Mouse (Mus musculus) MEL (cell line): Measurements from ENCODE around the gene Kifc1.

Source experiments
- CTCF ChIP-seq, 3 experiments: IDR thresholded peaks in 2 of 3; conservative IDR thresholded peaks in 1 of 3; 2 replicates each; pipeline ENCODE4 v1.5.1; 2011 to 2012; ENCODE audit warnings: low read length in 3 of 3, low read depth in 2 of 3, mild to moderate bottlenecking in 2 of 3, improper control_type of control experiment in 1 of 3, inconsistent platforms in 1 of 3, mixed read lengths in 1 of 3, moderate library complexity in 1 of 3; ENCODE audit not compliant: control insufficient read depth in 1 of 3, insufficient read depth in 1 of 3, poor library complexity in 1 of 3, severe bottlenecking in 1 of 3
- E2F4 ChIP-seq: IDR thresholded peaks from 2 replicates; pipeline ENCODE4 v1.6.1; 2011; ENCODE audit warnings: low read depth, low read length, improper control_type of control experiment, borderline replicate concordance
- EP300 ChIP-seq, 2 experiments: IDR thresholded peaks; 2 replicates each; pipeline ENCODE4 v1.6.1; 2011; ENCODE audit warnings: improper control_type of control experiment in 2 of 2, low read length in 2 of 2, low read depth in 1 of 2, mild to moderate bottlenecking in 1 of 2
- MAX ChIP-seq: IDR thresholded peaks from 2 replicates; pipeline ENCODE4 v1.6.1; 2011; ENCODE audit warnings: low read length, improper control_type of control experiment
- NELFE ChIP-seq: IDR thresholded peaks from 2 replicates; pipeline ENCODE4 v1.6.1; 2011; ENCODE audit warnings: low read depth, low read length, improper control_type of control experiment
- NRF1 ChIP-seq: IDR thresholded peaks from 2 replicates; pipeline ENCODE4 v1.6.1; 2014; ENCODE audit warnings: low read depth, mild to moderate bottlenecking, inconsistent platforms, low read length, improper control_type of control experiment, moderate library complexity; ENCODE audit not compliant: poor library complexity, insufficient read depth, severe bottlenecking
- POLR2A ChIP-seq, 2 experiments: IDR thresholded peaks; 2 replicates each; pipeline ENCODE4 v1.6.1; 2011 to 2012; ENCODE audit warnings: low read length in 2 of 2, mild to moderate bottlenecking in 2 of 2, control low read depth in 1 of 2, improper control_type of control experiment in 1 of 2, low read depth in 1 of 2, moderate library complexity in 1 of 2; ENCODE audit not compliant: control insufficient read depth in 1 of 2, insufficient read depth in 1 of 2, poor library complexity in 1 of 2
- POLR2AphosphoS2 ChIP-seq: IDR thresholded peaks from 2 replicates; pipeline ENCODE4 v1.6.1; 2011; ENCODE audit warnings: low read length, improper control_type of control experiment
- SMC3 ChIP-seq: IDR thresholded peaks from 2 replicates; pipeline ENCODE4 v1.6.1; 2011; ENCODE audit warnings: low read depth, low read length, improper control_type of control experiment
- TBP ChIP-seq: IDR thresholded peaks from 2 replicates; pipeline ENCODE4 v1.8.0; 2011; ENCODE audit warnings: low read depth, low read length, improper control_type of control experiment
- UBTF ChIP-seq: IDR thresholded peaks from 2 replicates; pipeline ENCODE4 v1.6.1; 2012; ENCODE audit warnings: low read depth, mild to moderate bottlenecking, inconsistent platforms, low read length, improper control_type of control experiment, moderate library complexity, borderline replicate concordance; ENCODE audit not compliant: insufficient read depth
- USF1 ChIP-seq: IDR thresholded peaks from 2 replicates; pipeline ENCODE4 v1.6.1; 2014; ENCODE audit warnings: low read depth, mild to moderate bottlenecking, inconsistent platforms, low read length, improper control_type of control experiment, moderate library complexity
- USF2 ChIP-seq, 2 experiments: IDR thresholded peaks; 2 replicates each; pipeline ENCODE4 v1.6.1; 2011 to 2012; ENCODE audit warnings: improper control_type of control experiment in 2 of 2, low read length in 2 of 2, borderline replicate concordance in 1 of 2, inconsistent platforms in 1 of 2, low read depth in 1 of 2, mild to moderate bottlenecking in 1 of 2; ENCODE audit not compliant: insufficient read depth in 1 of 2
- ZNF384 ChIP-seq: IDR thresholded peaks from 2 replicates; pipeline ENCODE4 v1.6.1; 2012; ENCODE audit warnings: low read depth, mild to moderate bottlenecking, inconsistent platforms, low read length, improper control_type of control experiment

- no peak for TF ChIP-seq E2F4
- TF ChIP-seq ZNF384: no peak
- TF ChIP-seq USF2 (IDR thresholded peaks at IDR 0.05; ENCODE audit: borderline replicate concordance in 1 of 2, insufficient read depth in 1 of 2, low read depth in 1 of 2, low read length in 2 of 2): no peak
- no peak for TF ChIP-seq CTCF (IDR thresholded peaks at IDR 0.05 in 2 of 3, conservative IDR thresholded peaks at IDR 0.05 in 1 of 3; ENCODE audit: control insufficient read depth in 1 of 3, insufficient read depth in 1 of 3, low read depth in 2 of 3, low read length in 3 of 3, poor library complexity in 1 of 3, severe bottlenecking in 1 of 3)
- no peak for TF ChIP-seq UBTF
- no peak for TF ChIP-seq POLR2AphosphoS2
- no peak for TF ChIP-seq SMC3
- TF ChIP-seq NELFE: no peak
- TF ChIP-seq USF1: no peak
- no peak for TF ChIP-seq NRF1
- no peak for TF ChIP-seq TBP
- TF ChIP-seq POLR2A (IDR thresholded peaks at IDR 0.05; ENCODE audit: control insufficient read depth in 1 of 2, insufficient read depth in 1 of 2, low read depth in 1 of 2, low read length in 2 of 2, poor library complexity in 1 of 2): no peak
- TF ChIP-seq EP300 (IDR thresholded peaks at IDR 0.05; ENCODE audit: low read depth in 1 of 2, low read length in 2 of 2): no peak
- TF ChIP-seq MAX: no peak
These were observed 39.1 kb downstream of the Kifc1 start for GRCm38 (mm10) chr17:33851331-33851730.
